Mouse (Mus musculus): ENCODE measurements around the gene Mchr1.
"Not testable (repeated sequence)": the region's sequence is repeated elsewhere in the genome, so short reads cannot be mapped to it uniquely, and the experiment has no call there.

The Mchr1 gene

DNA sequence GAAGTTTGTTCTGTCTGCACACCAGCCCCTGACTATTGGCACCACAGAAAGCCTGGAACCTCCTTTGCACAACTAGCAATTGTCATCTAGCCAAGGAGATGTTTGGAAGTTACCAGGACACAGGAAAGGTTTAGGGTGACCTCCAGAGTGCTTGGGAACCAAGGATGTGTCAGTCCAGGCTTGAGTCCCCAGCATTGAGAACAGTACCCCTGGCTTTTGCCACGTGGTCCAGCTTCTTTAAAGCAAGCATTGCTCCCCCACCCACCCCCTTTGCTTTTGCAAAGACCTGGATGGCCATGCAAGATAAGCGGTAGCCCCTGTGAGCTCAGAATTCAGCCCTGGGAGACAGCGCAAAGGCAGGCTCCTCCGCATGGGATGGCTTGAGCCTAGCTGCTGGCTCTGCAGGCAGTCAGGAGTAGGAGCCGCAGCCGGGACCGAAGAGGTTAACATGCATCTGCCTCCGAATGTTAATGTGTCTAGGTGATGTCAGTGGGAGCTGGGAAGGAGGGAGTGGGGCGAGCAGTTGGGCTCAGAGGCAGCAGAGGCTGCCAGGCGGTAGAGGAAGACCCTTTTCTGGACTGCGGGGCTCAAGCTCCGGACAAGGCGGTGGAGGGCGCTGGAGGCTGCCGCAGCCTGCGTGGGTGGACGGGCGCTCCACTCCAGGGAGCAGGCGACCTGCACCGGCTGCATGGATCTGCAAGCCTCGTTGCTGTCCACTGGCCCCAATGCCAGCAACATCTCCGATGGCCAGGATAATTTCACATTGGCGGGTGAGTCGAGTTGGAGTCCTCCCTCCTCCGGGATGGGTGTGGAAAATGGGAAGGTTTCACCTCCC lies at the start of gene Mchr1:
Gene Mchr1 (plus strand): TSS at position 414 of the 835 bp plus-strand sequence.
- peak; percentile 77 to 83 for DNase-seq (ENCODE audit: low spot score in 2 of 2)

DNA sequence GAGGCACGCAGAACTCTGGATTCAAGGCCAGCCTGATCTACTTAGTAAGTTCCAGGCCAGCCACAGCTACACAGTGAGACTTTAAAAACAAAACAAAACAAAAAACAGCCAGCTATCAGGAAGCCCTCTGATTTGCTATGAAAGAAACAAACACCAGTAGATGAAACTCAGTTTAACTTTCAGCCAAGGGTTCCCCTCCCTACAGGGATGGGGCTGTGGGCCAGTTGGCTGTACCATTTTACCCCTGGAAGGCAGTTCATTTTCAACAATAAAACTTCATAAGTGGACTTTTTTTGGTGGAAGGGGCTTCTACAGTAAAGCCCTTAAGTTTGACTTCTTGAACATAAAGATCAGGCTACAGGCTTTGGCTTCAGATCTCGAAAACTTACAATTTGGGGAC lies 46.2 kb upstream of the Mchr1 start:
- DNase-seq (ENCODE audit: low spot score in 2 of 2): no peak

DNA sequence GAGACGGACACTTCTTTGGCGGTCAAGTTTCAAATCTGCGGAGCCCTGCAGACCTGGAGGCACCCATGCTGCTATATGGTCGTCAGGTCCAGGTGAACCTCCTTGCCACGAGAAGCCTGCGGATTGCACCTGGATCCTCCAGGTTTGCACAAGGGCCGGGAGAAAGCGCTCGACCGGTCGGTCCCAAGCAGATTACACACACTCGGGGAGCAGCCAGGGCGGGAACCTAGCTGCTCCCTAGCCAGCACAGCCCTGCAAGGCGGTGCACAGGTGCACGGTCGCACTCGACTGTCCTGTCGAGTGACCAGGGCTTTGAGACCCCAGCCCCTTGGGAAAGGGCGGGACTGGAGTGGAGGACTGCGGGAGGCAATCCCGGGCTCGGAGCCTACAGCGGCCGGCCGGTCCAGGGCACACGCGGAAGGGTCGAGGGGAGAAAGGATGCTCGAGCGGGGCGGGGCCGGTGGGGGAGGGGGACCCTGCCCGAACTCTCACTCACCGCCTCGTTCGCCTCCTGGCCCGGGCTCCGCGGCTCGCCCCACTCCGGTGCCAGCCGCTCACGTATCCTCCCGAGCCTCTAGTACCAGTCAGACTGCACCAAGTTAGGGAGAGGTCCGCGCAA lies 45.2 kb upstream of the Mchr1 start:
- DNase-seq (ENCODE audit: low spot score in 2 of 2): peak in 1 of 2 experiments; percentile 15

DNA sequence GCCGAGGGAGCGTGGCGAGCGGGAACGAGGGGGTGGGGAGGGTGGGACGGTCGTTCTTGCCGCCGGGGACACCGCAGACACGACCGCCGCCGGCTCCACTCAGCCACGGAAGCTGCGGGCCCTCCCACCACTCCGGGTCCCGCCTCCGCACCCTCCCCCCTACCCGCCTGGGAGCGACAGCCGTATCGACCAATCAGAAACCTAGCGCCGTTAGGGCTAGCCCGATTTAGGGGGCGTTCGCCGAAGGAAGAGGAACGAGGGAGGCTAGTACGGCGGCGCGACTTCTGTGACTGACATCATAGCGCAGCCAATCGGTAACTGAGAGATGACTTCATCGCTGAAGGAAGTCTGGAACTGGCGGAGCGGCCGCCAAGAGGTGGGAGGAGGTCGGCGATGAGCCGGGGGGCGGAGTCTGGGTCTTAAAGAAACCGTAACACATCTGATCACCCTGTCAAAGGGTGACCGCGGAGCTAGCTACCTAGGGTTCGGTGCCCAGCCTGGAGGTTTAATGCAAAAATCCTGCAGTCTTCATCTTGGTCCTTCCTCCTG lies 44.6 kb upstream of the Mchr1 start, which contains the start of gene Mrtfa:
Gene Mrtfa (minus strand): TSS at position 128 of the 549 bp plus-strand sequence.
- peak; percentile 100 for DNase-seq (ENCODE audit: low spot score in 2 of 2)

DNA sequence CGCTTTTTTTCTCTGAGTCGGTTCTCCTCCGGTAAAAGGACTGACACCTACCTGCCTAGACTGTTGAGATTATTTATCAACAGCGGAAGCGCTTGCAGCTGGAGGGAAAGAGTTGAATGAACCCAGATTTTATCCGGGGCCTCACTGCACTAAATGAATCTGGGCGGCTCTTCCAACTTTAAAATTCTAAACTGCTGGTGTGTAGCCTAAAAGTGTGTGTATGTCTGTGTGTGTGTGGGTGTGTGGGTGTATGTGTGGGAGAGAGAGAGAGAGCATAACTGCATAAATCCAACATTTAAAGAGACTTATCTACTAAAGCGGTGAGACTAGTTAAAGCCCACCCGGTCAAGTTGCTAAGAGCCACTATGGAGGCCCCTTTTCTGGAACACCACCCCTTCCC lies 44.0 kb upstream of the Mchr1 start:
- peak in 1 of 2 experiments; percentile 33 for DNase-seq (ENCODE audit: low spot score in 2 of 2)

DNA sequence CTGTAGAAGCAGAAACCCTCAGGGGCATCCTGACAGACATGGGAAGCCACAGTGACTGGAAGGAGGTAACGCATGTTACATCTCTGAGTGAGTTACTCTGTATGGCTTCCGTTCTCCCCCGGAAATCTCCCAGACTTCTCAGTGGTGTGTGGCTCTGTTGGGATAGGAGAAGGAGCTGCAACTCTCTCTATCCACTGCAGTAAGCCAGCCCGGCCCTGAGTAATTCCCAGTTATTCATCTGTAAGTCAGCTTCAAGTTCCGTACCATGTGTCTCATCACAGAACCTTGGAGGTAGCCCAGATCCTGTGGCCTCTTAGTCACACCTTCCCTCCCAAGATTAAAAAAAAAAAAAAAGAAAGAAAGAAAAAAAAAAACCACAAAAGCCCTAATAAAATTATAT lies 43.0 kb upstream of the Mchr1 start:
- no peak for DNase-seq (ENCODE audit: low spot score in 2 of 2)

DNA sequence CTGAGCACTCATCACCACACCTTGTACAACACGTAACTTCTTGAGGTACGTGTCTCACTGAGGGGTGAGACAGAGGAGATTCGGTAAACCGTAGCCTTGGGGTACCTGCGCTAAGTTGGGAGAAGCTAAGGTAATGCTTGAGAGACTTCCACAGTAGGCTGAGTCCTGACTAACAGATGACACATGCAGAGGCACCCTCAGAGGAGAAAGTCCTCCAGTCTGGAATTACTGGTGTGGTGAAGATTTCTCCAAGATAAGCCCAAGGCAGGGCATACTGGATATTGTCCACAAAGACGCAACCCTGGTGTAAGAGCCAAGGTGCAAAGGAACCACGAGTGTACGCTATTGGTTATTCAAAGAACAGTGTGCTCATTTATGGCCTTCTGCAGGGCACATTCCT lies 42.4 kb upstream of the Mchr1 start:
- no peak for DNase-seq (ENCODE audit: low spot score in 2 of 2)

DNA sequence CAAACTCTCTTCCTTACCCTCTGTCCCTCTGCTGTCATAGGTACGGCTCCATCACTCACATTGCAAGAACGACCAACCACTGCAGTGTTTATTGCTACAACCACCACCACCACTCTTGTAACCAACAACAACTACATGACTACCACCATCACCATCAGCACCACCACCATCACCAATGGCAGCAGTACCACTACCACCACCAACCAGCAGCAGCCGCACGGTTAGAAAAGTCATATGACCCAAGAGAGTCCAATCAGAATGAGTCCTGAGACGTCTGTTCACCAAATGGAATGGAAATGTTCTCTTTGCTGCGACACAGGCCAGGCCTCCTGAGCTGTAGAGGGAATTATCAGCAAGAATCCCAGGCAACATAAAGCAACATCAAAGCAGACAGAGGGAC lies 40.5 kb upstream of the Mchr1 start:
- no peak for DNase-seq (ENCODE audit: low spot score in 2 of 2)

DNA sequence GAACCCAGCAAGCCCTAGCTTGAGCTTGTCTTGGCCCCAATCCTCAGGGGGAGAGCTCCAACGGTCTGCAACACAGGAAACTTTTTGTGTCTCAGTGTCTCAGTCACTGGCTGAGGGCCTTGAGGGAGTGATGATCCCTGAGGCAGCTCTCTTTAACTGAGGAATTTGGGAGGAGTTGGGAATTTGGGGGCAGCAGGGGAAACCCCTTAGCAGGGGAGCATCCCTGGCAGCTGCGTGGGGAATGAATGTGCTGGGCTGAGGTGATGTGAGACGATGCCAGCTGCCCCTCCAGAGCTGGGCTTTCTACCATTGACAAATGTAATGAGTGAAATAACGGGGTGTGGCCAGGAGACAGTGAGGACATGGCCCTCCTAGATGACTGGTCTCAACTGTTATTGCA lies 39.9 kb upstream of the Mchr1 start:
- no peak for DNase-seq (ENCODE audit: low spot score in 2 of 2)

DNA sequence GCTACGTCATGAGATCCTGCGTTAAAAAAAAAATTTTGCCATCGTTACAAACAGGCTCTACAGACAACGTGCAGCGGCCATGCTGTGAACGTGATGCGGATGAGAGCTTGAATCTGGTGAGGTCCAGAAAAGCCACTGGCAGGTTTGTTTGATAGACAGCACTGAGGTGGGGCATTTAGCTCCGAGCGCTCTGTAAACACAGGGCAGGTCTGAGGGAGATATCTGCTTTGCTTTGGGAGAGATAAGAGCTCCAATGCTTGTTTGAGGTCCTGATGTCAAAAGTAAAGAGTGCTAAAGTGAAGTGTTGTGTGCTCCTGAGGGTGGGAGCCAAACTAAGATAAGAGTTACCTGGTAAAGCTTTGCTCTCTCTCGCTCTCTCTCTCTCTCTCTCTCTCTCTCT lies 38.1 kb upstream of the Mchr1 start:
- DNase-seq (ENCODE audit: low spot score in 2 of 2): no peak

DNA sequence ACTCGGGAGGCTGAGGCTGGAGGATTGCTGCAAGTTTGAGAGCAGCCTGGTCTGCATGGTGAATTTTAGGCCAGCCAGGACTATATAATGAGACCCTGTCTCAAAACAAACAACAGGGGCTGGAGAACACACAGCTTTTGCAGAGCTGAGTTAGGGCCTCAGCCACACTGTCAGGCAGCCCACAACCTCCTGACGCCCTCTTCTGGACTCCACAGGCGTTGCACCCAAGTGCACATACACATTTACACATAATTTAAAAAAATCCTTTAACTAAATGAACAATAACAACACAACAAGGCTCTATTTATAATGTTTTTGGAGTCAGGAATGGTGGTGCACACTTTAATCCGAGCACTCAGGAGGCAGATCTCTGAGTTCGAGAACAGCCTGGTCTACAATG lies 36.9 kb upstream of the Mchr1 start:
- no peak for DNase-seq (ENCODE audit: low spot score in 2 of 2)

DNA sequence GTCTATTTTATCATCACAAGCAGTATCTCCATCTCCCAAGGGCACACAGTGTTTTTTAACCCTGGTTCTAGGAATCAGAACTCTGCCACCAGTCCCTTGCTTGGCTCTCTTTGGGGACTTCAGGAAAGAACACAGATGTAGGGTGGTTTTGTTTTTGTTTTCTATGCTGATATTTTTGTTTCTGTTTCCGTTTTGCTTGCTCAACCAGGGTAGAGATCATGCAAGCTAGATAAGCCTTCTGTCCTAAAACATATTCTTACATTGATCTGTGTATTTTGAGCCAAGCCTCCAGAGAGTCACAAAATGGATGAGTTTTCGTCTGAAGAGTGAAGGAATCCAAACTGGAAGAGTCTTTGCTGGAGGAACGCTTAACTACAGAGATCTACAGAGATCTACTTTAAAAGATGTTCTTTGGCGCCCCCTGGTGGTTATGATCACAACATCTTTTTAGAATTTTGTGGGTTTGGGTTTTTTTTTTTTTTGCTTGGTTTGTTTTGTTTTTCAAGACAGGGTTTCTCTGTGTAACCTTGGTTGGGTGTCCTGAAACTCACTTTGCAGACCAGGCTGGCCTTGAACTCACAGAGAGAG lies 35.8 kb upstream of the Mchr1 start:
- peak; percentile 70 to 80 for DNase-seq (ENCODE audit: low spot score in 2 of 2)

DNA sequence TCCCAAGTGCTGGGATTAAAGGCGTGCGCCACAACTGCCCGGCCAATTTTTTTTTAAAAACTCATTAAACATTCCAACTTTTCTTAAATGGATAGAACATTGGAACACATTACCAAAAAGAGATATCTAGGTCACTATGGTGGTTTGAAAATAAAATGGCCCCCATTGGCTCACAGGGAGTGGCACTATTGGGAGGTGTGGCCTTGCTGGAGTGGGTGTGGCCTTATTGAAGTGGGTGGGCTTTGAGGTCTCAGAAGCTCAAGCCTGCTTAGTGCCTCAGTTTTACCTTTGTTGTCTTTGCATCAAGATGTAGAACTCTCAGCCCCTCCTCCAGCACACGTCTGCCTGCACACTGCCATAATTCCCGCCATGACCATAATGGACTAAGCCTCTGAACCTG lies 32.8 kb upstream of the Mchr1 start:
- no peak for DNase-seq (ENCODE audit: low spot score in 2 of 2)

DNA sequence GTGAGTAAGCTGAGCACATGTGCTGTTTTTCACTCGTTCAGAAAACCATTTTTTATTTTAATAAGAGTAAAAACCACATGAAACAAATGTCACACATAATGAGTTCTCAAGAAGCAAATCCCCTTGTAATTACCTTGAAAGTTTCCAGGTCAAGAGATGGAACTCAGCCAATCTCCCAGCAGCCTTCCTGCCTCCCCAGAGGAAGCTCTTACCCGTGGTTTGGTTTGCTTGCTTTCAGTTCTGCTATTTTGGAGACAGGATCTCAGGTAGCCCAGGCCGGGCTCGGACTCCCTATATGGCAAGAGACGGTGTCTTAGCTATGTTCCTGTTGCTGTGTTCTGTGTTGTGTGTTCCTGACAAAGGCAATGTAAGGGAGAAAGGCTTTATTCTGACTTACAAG lies 24.8 kb upstream of the Mchr1 start:
- no peak for DNase-seq (ENCODE audit: low spot score in 2 of 2)

DNA sequence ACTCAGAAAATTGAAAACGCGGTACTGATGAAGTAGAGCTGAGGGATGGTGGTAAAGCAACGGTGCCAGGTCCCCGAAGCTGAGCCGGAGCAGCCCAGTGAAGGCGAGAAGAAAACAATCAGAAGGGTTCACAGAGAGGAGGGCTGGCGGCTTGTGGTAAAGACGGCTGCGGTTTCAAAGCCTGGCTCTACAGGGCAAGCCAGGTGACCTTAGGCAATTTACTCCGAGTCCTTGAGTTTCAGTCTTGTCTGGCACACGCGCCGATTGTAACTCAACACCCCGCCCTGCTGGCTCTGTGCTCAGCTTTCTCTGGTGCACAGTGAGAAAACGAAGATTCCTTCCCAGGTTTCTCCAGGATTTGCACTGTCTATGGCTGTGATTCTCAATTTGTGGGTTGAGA lies 22.3 kb upstream of the Mchr1 start:
- no peak for DNase-seq (ENCODE audit: low spot score in 2 of 2)

DNA sequence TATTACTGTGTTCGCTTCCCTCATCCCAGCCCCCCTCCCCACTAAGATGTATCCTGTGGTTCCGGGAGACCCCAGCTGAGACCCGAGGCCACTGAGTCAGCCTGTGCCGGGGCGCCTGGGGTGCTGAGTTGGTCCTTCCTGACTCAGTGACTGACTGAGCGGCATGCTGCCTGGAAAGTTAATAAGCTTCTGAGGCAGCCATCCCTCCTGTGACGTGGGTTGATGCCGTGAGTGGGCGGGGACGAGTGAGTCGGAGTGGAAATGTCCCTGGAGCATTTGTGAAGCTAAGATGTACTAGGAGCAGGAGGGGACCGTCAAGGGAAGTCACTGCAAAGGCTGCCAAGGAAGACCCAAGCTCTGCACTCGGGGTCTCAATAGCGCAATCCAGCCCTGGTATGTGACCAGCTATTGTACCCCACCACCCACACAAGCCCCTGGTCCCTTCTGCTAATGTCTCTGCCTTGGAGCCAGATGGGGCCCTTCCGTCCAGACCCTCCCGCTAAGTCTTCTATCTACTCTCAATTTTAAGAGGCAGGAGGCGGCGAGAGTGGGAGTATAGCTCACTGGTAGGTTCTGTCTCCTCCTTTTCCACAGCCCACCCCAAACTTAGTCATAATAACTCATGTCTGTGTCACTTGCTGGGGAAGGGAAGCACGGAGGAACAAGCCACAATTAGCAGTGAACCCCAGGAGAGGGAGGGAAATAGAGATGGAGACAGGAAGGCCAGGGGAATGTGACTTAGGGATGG lies 18.2 kb upstream of the Mchr1 start:
- peak; percentile 86 to 87 for DNase-seq (ENCODE audit: low spot score in 2 of 2)

DNA sequence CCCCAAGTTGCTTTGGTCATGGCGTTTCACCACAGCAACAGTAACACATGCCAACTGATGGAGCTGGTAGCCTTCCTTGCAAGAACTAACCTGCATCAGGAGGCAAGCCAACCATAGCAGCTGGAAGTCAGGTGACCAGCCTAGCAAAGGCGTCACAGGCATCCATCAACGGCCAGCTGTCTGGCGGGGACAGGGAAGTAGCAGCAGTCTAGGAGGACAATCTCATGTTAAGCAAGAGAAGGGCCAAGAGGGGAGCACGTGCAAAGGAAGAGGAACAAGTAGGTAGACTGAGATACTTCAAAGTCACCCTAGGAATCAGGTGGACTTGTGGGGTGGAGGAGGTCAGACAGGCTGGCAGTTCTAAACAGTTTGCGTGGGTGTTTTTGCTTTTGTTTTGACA lies 16.2 kb upstream of the Mchr1 start:
- no peak for DNase-seq (ENCODE audit: low spot score in 2 of 2)

DNA sequence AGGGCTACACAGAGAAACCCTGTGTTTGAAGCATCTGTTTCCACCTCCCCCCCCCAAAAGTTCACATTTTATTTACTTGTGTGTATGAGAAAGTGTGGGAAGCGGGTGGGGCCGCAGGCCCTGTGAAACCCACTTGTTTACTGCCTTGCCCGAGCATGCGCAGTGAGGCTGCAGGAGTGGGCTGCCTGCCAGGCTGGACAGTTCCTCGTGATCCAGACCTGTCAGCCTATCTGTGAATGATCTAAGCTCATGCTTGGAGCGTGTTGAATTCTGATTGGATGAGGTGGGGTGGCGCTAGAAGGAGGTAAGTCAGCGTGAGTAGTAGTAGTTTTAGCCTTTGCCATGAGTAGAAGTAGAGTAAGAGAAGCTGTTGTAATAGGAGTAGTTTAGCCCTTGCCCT lies 15.2 kb upstream of the Mchr1 start:
- DNase-seq (ENCODE audit: low spot score in 2 of 2): not testable (repeated sequence)

DNA sequence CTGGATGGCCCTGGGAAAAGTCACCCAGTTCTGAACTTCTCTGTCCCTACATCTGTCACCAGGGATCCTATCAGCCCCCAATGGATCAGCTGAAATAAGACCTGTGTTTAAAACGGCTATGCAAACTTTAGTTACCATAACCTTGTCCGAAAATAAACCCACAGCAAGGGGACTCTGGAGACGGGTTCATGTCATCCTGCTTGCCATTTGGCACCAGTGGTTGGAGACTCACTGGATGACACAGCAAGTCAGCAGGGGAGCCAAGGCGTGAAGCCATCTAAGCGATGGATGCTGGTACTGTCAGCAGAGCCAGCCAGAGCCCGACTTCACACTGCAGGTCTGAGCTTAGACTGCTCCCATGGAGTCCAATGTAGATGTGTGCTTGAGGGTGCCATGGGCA lies 13.9 kb upstream of the Mchr1 start:
- DNase-seq (ENCODE audit: low spot score in 2 of 2): no peak

DNA sequence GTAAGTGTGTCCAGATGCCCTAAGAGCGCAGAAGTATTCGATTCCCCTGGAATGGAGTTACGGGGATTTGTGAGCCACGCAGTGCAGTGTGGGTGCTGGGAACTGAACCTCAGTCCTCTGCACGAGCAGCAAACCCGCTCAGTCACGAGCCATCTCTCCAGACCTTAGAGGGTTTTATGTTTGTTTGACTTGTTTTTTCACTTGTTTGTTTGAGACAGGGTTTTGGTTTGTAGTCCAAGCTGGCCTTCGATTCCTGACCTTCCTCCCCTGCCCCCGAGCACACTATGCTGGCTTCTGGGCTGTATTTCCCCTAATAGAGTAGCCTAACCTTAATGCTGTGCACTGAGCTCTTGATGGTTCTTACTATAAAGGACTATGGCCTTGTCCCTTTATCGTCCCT lies 10.3 kb upstream of the Mchr1 start:
- no peak for DNase-seq (ENCODE audit: low spot score in 2 of 2)

DNA sequence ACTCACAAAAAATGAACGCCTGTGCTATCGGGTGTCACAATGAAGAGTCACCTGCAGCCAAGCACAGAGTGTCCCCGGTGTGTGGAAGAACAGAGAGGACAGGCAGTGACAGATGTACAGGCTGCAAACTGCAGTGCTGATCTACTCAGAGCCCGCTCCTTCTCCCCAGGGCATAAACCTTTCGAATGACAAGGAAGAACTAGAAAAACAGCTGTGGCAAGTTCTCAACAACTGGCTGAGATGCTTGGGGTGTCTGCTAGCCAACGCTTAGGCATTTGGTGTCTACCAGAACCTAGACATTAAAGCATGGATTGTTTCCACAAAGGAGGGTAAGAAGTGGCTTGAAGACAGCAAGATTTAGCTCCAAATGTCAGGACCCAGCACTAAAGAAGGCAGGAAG lies 9.6 kb upstream of the Mchr1 start:
- DNase-seq (ENCODE audit: low spot score in 2 of 2): no peak

DNA sequence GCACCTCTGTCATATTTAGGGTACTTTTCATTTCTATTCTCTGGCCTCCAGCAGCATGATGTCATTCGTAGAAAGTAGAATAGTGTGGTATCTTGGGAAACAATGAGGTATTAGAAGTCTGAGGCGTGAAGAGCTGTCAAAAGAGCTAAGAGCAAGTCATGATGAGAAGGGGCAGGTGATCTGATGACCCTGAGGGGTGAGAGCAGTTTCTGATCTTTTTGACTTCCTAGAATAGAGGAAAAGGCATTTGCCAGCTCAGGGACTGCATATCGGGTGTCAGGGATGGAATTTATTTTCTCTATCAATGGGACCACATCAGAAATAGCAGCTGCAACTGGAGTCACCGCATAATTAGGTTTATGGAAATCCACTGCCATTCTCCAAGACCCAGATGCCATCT lies 8.5 kb upstream of the Mchr1 start:
- DNase-seq (ENCODE audit: low spot score in 2 of 2): no peak

Measured in right cerebral cortex, adult 2 months (tissue).